Mouse (Mus musculus): ENCODE measurements around the gene Crebbp. TPM values are rescaled to one million over a fixed set of nuclear protein-coding genes. Genes with fewer than 3 reads are reported as not detected.
A peak's percentile ranks its signal among the peaks of the same experiment; 100 is the strongest.
"Not testable (repeated sequence)": the region's sequence is repeated elsewhere in the genome, so short reads cannot be mapped to it uniquely, and the experiment has no call there.

Crebbp gene
- polyA plus RNA-seq (2015; fragmentation: Nextera tagmentation; extraction: Ambion mirVana): 19.6 and 21.6 TPM in 2 replicates

- H3K4me2 ChIP-seq: peak within 1 kb of the TSS; percentile 89
- under 1% methylated on average over 74 of the region's 92 CpGs for WGBS
- H3K9ac ChIP-seq: peak within 1 kb of the TSS; percentile 96
- peak within 1 kb of the TSS; percentile 100 for H3K4me3 ChIP-seq
- no peaks in the 10 kb centered on the region for H3K9me3 ChIP-seq (replicated peaks)
- H3K27me3 ChIP-seq: no peaks in the 10 kb centered on the region
- H3K4me1 ChIP-seq (replicated peaks): peaks cover 24% of the 10 kb centered on the region
- no peaks in the 10 kb centered on the region for H3K36me3 ChIP-seq
- peak within 1 kb of the TSS; percentile 97 for H3K27ac ChIP-seq
- peak; percentile 89 for ATAC-seq (replicated peaks; ENCODE audit: insufficient number of reproducible peaks, insufficient read depth, low FRiP score, low read depth)
These were observed at the start of gene Crebbp for GRCm38 (mm10) chr16:4213799-4214551. Gene Crebbp (minus strand): TSS chr16:4213997.

- Histone ChIP-seq H3K27me3 (no peaks in the 10 kb centered on the region), H3K4me3 (no peak overlapping the region), H3K36me3 (no peaks in the 10 kb centered on the region), H3K4me2 (no peak overlapping the region), H3K9ac (no peak overlapping the region), H3K27ac (no peak overlapping the region), H3K4me1 (replicated peaks) (peaks cover 19% of the 10 kb centered on the region), H3K9me3 (replicated peaks) (no peaks in the 10 kb centered on the region)
- no peak for ATAC-seq (replicated peaks; ENCODE audit: insufficient number of reproducible peaks, insufficient read depth, low FRiP score, low read depth)
- WGBS: 59% methylated on average over 3 of the region's 3 CpGs
These were observed 49.7 kb upstream of the Crebbp start for GRCm38 (mm10) chr16:4263486-4263885.

DNA sequence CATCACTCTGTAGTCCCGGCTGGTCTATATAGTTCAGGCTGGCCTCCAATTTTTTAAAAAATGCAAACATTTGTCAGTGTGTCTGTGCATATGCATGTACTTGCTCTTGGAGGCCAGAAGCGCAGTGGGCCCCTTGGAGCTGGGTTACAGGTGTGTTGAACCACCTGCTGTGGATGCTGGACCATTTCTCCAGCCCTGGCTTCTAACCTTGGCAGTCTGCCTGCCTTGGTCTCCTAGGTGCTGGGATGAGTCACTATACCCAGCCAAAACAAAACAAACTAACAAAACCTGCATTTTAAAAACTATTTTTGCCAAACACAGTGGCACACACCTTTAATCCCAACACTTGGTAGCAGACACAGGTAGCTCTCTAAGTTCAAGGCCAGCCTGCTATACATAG is 43.7 kb upstream of the Crebbp start:
- no peak overlapping the region for H3K4me2 ChIP-seq
- H3K36me3 ChIP-seq: no peaks in the 10 kb centered on the region
- no peaks in the 10 kb centered on the region for H3K27me3 ChIP-seq
- WGBS: 81% methylated on average over 2 of the region's 2 CpGs
- no peak overlapping the region for H3K27ac ChIP-seq
- no peak overlapping the region for H3K4me3 ChIP-seq
- no peaks in the 10 kb centered on the region for H3K4me1 ChIP-seq (replicated peaks)
- H3K9ac ChIP-seq: no peak overlapping the region
- no peaks in the 10 kb centered on the region for H3K9me3 ChIP-seq (replicated peaks)
- ATAC-seq (replicated peaks; ENCODE audit: insufficient number of reproducible peaks, insufficient read depth, low FRiP score, low read depth): no peak

DNA sequence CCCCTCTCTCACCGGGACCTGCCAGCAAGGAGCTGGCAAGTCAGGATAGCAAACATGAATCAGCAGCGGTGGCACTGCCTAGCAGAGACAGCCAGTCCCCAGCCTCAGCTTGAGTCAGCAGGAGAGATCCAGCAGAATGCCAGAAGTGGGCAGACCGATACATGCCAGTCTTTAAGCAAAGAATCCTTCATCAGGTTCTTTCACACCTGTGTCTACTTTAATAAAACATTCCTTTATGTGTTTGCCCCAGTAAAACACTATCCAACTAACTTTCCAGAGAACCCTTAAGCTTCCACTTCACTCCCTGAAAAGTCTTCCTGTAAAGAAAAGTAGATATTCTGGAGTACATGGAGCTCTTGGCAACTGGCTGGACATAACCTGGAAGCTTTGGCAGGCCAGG is 35.0 kb upstream of the Crebbp start:
- no peaks in the 10 kb centered on the region for H3K27me3 ChIP-seq
- H3K9ac ChIP-seq: no peak overlapping the region
- no peaks in the 10 kb centered on the region for H3K4me1 ChIP-seq (replicated peaks)
- no peak overlapping the region for H3K4me2 ChIP-seq
- H3K36me3 ChIP-seq: no peaks in the 10 kb centered on the region; the same call in 1 of the 2 replicates
- no peaks in the 10 kb centered on the region for H3K9me3 ChIP-seq (replicated peaks)
- no peak for ATAC-seq (replicated peaks; ENCODE audit: insufficient number of reproducible peaks, insufficient read depth, low FRiP score, low read depth)
- WGBS: 80% methylated on average over 3 of the region's 3 CpGs
- no peak overlapping the region for H3K4me3 ChIP-seq
- H3K27ac ChIP-seq: no peak overlapping the region

DNA sequence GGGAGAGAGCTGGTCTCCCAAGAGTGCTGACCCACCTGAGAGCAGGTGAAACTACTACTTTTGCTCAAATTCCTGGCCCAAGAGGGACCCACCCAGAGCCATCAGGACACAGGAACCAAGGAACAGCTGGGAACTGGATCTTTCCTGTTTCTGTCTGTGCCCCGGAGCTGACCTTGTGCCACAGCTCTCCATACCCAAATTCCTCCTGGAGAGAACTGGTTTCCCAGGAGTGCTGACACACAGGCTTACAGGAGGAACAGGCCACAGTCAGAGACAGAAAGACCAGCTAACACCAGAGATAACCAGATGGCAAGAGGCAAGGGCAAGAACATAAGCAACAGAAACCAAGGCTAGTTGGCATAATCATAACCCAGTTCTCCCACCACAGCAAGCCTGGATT is 31.4 kb upstream of the Crebbp start:
- ATAC-seq (replicated peaks; ENCODE audit: insufficient number of reproducible peaks, insufficient read depth, low FRiP score, low read depth); H3K9ac ChIP-seq; H3K4me2 ChIP-seq; H3K9me3 ChIP-seq (replicated peaks); H3K4me3 ChIP-seq; H3K4me1 ChIP-seq (replicated peaks); H3K36me3 ChIP-seq; H3K27me3 ChIP-seq; H3K27ac ChIP-seq: not testable (repeated sequence)
- WGBS: 79% methylated on average over 1 of the region's 1 CpGs

DNA sequence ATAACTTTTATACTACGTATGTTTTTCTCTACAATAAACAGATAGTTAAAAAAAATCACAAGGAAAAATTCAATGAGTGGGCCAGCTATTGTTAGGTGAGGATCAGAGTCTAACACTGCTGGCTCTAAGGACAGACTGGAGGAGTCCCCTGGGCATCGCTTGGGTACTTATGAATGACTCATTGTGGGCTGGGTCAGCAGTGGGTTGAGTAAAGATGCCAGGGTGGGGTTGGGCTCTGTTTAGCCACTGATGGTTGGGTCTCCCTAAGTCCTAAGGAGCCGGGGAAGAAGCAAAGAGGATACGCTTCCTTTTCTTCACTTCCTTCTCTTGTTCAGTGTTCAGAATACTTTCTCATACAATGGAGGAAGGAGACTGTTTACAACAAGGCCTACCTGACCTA is 22.3 kb upstream of the Crebbp start:
- 75% methylated on average over 4 of the region's 4 CpGs for WGBS
- no peak overlapping the region for H3K27ac ChIP-seq
- no peak for ATAC-seq (replicated peaks; ENCODE audit: insufficient number of reproducible peaks, insufficient read depth, low FRiP score, low read depth)

GRCm38 (mm10) chr16:4235587-4235986 is 21.8 kb upstream of the Crebbp start:
- ATAC-seq (replicated peaks; ENCODE audit: insufficient number of reproducible peaks, insufficient read depth, low FRiP score, low read depth): no peak
- Histone ChIP-seq H3K9me3 (replicated peaks) (no peaks in the 10 kb centered on the region), H3K36me3 (no peaks in the 10 kb centered on the region), H3K4me3 (no peak overlapping the region), H3K27me3 (no peaks in the 10 kb centered on the region), H3K9ac (no peak overlapping the region), H3K4me2 (no peak overlapping the region), H3K27ac (no peak overlapping the region), H3K4me1 (replicated peaks) (no peaks in the 10 kb centered on the region)

More for the DNA sequence above, 22.3 kb upstream of the Crebbp start:
- H3K4me1 ChIP-seq (replicated peaks): no peaks in the 10 kb centered on the region
- H3K9me3 ChIP-seq (replicated peaks): no peaks in the 10 kb centered on the region
- H3K4me3 ChIP-seq: no peak overlapping the region
- no peak overlapping the region for H3K9ac ChIP-seq
- no peaks in the 10 kb centered on the region for H3K36me3 ChIP-seq
- no peaks in the 10 kb centered on the region for H3K27me3 ChIP-seq
- no peak overlapping the region for H3K4me2 ChIP-seq

- Histone ChIP-seq H3K27me3 (no peaks in the 10 kb centered on the region), H3K4me3 (no peak overlapping the region), H3K4me1 (replicated peaks) (no peaks in the 10 kb centered on the region), H3K4me2 (no peak overlapping the region), H3K9me3 (replicated peaks) (no peaks in the 10 kb centered on the region), H3K36me3 (no peaks in the 10 kb centered on the region), H3K9ac (no peak overlapping the region), H3K27ac (no peak overlapping the region)
- no peak for ATAC-seq (replicated peaks; ENCODE audit: insufficient number of reproducible peaks, insufficient read depth, low FRiP score, low read depth)
- WGBS: 74% methylated on average over 2 of the region's 2 CpGs
These were observed 12.0 kb upstream of the Crebbp start for GRCm38 (mm10) chr16:4225841-4226240.

DNA sequence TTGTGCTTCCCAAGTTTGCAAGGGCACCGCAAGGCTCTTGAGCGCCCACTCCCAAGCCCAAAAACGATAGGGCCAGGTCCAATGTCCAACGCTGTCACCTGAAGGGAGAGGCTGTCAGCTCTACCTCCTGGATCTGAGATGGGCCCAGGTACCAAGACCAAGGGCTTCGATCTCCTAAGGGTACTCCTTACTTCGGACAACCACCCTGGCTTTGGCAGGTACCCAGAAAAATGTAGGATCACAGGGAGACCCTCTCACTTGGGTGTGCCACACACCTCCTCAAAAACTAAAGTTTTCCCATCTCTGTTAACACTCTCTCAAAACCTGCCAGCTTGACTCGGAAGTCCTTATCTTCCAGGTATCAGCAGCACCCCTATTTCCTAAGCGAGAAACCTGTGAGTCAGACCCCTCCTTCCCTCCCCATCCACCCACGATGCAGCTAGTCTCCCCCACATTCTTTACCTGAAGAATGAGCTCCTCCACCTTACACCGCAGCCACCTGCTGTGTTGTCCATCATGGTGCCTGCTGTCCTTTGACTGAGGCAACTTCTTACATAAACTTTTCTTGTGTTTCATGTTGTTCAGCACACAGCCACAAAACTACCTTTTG is 939 bp upstream of the Crebbp start:
- Histone ChIP-seq H3K4me3 (peak overlapping the region; percentile 100), H3K36me3 (no peaks in the 10 kb centered on the region), H3K9ac (peak overlapping the region; percentile 96), H3K27me3 (no peaks in the 10 kb centered on the region), H3K9me3 (replicated peaks) (no peaks in the 10 kb centered on the region), H3K4me2 (peak overlapping the region; percentile 89), H3K4me1 (replicated peaks) (peaks cover 20% of the 10 kb centered on the region), H3K27ac (no peak overlapping the region)
- no peak for ATAC-seq (replicated peaks; ENCODE audit: insufficient number of reproducible peaks, insufficient read depth, low FRiP score, low read depth)
- 41% methylated on average over 10 of the region's 10 CpGs for WGBS

- WGBS: under 1% methylated on average over 102 of the region's 128 CpGs
- Histone ChIP-seq H3K4me3 (peak overlapping the region; percentile 100), H3K4me2 (peak overlapping the region; percentile 63), H3K9ac (peak overlapping the region; percentile 96), H3K27ac (peak overlapping the region; percentile 97), H3K9me3 (replicated peaks) (no peaks in the 10 kb centered on the region), H3K4me1 (replicated peaks) (peaks cover 29% of the 10 kb centered on the region), H3K27me3 (no peaks in the 10 kb centered on the region), H3K36me3 (no peaks in the 10 kb centered on the region; the same call in 1 of the 2 replicates)
- ATAC-seq (replicated peaks; ENCODE audit: insufficient number of reproducible peaks, insufficient read depth, low FRiP score, low read depth): peak; percentile 79
These were observed 616 bp downstream of the Crebbp start for GRCm38 (mm10) chr16:4212963-4213798.

Data from heart, embryonic 15.5 days (tissue).